ENCODE assay signal across 8 mouse cellular contexts in the genomic region with DNA sequence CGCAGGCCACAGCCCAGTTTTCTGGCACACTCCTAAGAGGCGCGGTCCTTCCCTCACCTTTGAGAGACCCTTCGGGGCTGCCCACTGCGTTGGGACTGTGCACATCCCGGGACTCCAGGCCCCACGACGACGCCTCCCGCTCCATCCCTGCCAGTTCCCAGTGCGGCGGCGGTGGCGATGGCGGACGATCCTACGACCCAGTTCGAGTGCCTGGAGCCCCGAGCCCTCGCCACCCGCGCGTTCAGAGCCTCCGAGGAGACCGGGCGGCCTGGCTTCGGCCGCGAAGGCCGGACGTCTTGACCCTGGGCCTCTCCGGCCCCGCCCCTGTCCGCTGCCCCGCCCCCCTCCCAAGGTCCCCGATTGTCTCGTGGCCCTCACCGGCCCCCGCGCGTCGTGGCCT. TPM values are rescaled to one million over a fixed set of nuclear protein-coding genes. Genes with fewer than 3 reads are reported as not detected.
A peak's percentile ranks its signal among the peaks of the same experiment; 100 is the strongest.
DNase-seq lines count a peak whose midpoint lies in the region; ATAC-seq and TF ChIP-seq lines count a peak whose summit lies in the region.

No protein-coding gene starts in this region.

- TF ChIP-seq CTCF in C2C12 (IDR thresholded peaks at IDR 0.05; ENCODE audit: control insufficient read depth, insufficient read depth, insufficient read length): no peak
- TF ChIP-seq CTCF in bone marrow, adult 2 months (IDR thresholded peaks at IDR 0.05; ENCODE audit: control insufficient read depth, insufficient read depth, low read length): no peak
- TF ChIP-seq CTCF in liver, embryonic 14.5 days (IDR thresholded peaks at IDR 0.05; ENCODE audit: low read depth): no peak

- peak overlapping the region; percentile 96 for H3K9ac ChIP-seq in hindbrain, embryonic 15.5 days
- peak overlapping the region; percentile 55 for H3K9ac ChIP-seq in liver, embryonic 14.5 days (replicated peaks)
- H3K9ac ChIP-seq in neural tube, embryonic 15.5 days (replicated peaks): peak overlapping the region; percentile 83

- peaks cover 32% of the 10 kb centered on the region for H3K36me3 ChIP-seq in heart, embryonic 10.5 days
- no peaks in the 10 kb centered on the region for H3K36me3 ChIP-seq in C2C12 (ENCODE audit: control insufficient read depth, insufficient read depth)
- H3K36me3 ChIP-seq in hindbrain, embryonic 15.5 days: peaks cover 10% of the 10 kb centered on the region; the same call in 1 of the 2 replicates
- no peaks in the 10 kb centered on the region for H3K36me3 ChIP-seq in liver, embryonic 14.5 days (replicated peaks; ENCODE audit: control insufficient read depth, insufficient read depth, low read depth)
- H3K36me3 ChIP-seq in neural tube, embryonic 15.5 days: peaks cover 26% of the 10 kb centered on the region

- WGBS in heart, embryonic 10.5 days: under 1% methylated on average over 42 of the region's 42 CpGs
- under 1% methylated on average over 42 of the region's 42 CpGs for WGBS in bone marrow, adult 2 months
- WGBS in hindbrain, embryonic 15.5 days: under 1% methylated on average over 42 of the region's 42 CpGs
- WGBS in liver, embryonic 14.5 days (ENCODE audit: insufficient replicate concordance): 1% methylated on average over 42 of the region's 42 CpGs
- WGBS in neural tube, embryonic 15.5 days: under 1% methylated on average over 42 of the region's 42 CpGs

- peaks cover 12% of the 10 kb centered on the region for H3K79me2 ChIP-seq in C2C12 (ENCODE audit: control insufficient read depth, insufficient read depth)

- H3K4me2 ChIP-seq in hindbrain, embryonic 15.5 days: peak overlapping the region; percentile 81
- H3K4me2 ChIP-seq in liver, embryonic 14.5 days (ENCODE audit: low read depth): peak overlapping the region; percentile 90
- peak overlapping the region; percentile 81 for H3K4me2 ChIP-seq in neural tube, embryonic 15.5 days

- TF ChIP-seq POLR2A in bone marrow, adult 2 months (IDR thresholded peaks at IDR 0.05; ENCODE audit: borderline replicate concordance, control insufficient read depth, low read depth, low read length): no peak

- DNase-seq in heart, embryonic 10.5 days (ENCODE audit: low spot score): peak; percentile 89
- no peak for DNase-seq in heart, postnatal 25 days (ENCODE audit: low spot score)
- DNase-seq in liver, embryonic 14.5 days (ENCODE audit: low read depth in 3 of 3, low spot score in 3 of 3): no peak

- H3K27me3 ChIP-seq in heart, embryonic 10.5 days (ENCODE audit: insufficient read depth, poor library complexity, severe bottlenecking): no peaks in the 10 kb centered on the region
- no peaks in the 10 kb centered on the region for H3K27me3 ChIP-seq in C2C12 (ENCODE audit: control insufficient read depth, insufficient read depth, insufficient read length)
- no peaks in the 10 kb centered on the region for H3K27me3 ChIP-seq in hindbrain, embryonic 15.5 days
- no peaks in the 10 kb centered on the region for H3K27me3 ChIP-seq in liver, embryonic 14.5 days (ENCODE audit: control insufficient read depth, insufficient read depth, low read length)
- H3K27me3 ChIP-seq in neural tube, embryonic 15.5 days (replicated peaks): no peaks in the 10 kb centered on the region

- no peaks in the 10 kb centered on the region for H3K9me3 ChIP-seq in heart, embryonic 10.5 days
- H3K9me3 ChIP-seq in hindbrain, embryonic 15.5 days: no peaks in the 10 kb centered on the region
- H3K9me3 ChIP-seq in liver, embryonic 14.5 days (ENCODE audit: control insufficient read depth, low read length): no peaks in the 10 kb centered on the region
- no peaks in the 10 kb centered on the region for H3K9me3 ChIP-seq in neural tube, embryonic 15.5 days (replicated peaks)

- H3K4me1 ChIP-seq in heart, embryonic 10.5 days: peaks cover 40% of the 10 kb centered on the region
- H3K4me1 ChIP-seq in bone marrow, adult 2 months (ENCODE audit: control insufficient read depth, insufficient read depth, low read length): no peaks in the 10 kb centered on the region
- H3K4me1 ChIP-seq in hindbrain, embryonic 15.5 days (replicated peaks): peaks cover 28% of the 10 kb centered on the region
- peaks cover 5 to 7% of the 10 kb centered on the region in 2 experiments; a peak in 3 of 4 replicates for H3K4me1 ChIP-seq in liver, embryonic 14.5 days (replicated peaks; ENCODE audit: control insufficient read depth in 2 of 2, insufficient read depth in 2 of 2, low read length in 1 of 2)
- peaks cover 29% of the 10 kb centered on the region for H3K4me1 ChIP-seq in neural tube, embryonic 15.5 days

- peaks cover 8% of the 10 kb centered on the region for H3K79me3 ChIP-seq in C2C12 (ENCODE audit: low read depth)

- peak overlapping the region; percentile 93 for H3K4me3 ChIP-seq in heart, embryonic 10.5 days
- H3K4me3 ChIP-seq in C2C12 (ENCODE audit: insufficient read depth, poor library complexity, severe bottlenecking): peak overlapping the region; percentile 59
- peak overlapping the region; percentile 78 for H3K4me3 ChIP-seq in bone marrow, adult 2 months (replicated peaks; ENCODE audit: control insufficient read depth, low read depth, low read length)
- peak overlapping the region; percentile 90 for H3K4me3 ChIP-seq in hindbrain, embryonic 15.5 days
- peak overlapping the region; percentile 64 to 67 for H3K4me3 ChIP-seq in liver, embryonic 14.5 days (ENCODE audit: insufficient read depth in 1 of 2, low read depth in 2 of 2, low read length in 2 of 2)
- H3K4me3 ChIP-seq in neural tube, embryonic 15.5 days (replicated peaks): peak overlapping the region; percentile 71

- ATAC-seq in hindbrain, embryonic 15.5 days (ENCODE audit: low FRiP score, low read depth): peak; percentile 36
- peak; percentile 38 for ATAC-seq in liver, embryonic 14.5 days (ENCODE audit: insufficient read depth)
- ATAC-seq in neural tube, embryonic 15.5 days (ENCODE audit: low FRiP score): peak; percentile 19
- no peak for ATAC-seq in megakaryocyte progenitor cell, adult 5-6 weeks (replicated peaks; ENCODE audit: poor library complexity)

- no peak for TF ChIP-seq EP300 in liver, embryonic 14.5 days (IDR thresholded peaks at IDR 0.05; ENCODE audit: low read depth)

- peak overlapping the region; percentile 98 for H3K27ac ChIP-seq in heart, embryonic 10.5 days
- peak overlapping the region; percentile 77 for H3K27ac ChIP-seq in bone marrow, adult 2 months (ENCODE audit: control insufficient read depth, insufficient read depth, low read depth, low read length, poor library complexity)
- peak overlapping the region; percentile 93 for H3K27ac ChIP-seq in hindbrain, embryonic 15.5 days (replicated peaks)
- H3K27ac ChIP-seq in liver, embryonic 14.5 days: no peak overlapping the region
- H3K27ac ChIP-seq in neural tube, embryonic 15.5 days (replicated peaks): peak overlapping the region; percentile 95

- H3ac ChIP-seq in C2C12 (ENCODE audit: control insufficient read depth, insufficient read length, low read depth): peak overlapping the region; percentile 89

- intact Hi-C loops in heart, postnatal 25 days (cut with DNase I): no loop called here

RNA-seq across cellular contexts. Expression of a gene that starts 0.3 kb away (rescaled TPM):
- polyA plus RNA-seq in heart, embryonic 10.5 days (2016; fragmentation: Nextera tagmentation; extraction: Ambion mirVana): 18.7 and 19.0 TPM in 2 replicates
- total RNA-seq in heart, postnatal 25 days (2021): 10 to 100 TPM; 35.4 to 41.3 TPM
- 17.5 TPM for polyA plus RNA-seq in C2C12 (2012; fragmentation: generic; extraction: Trizol)
- polyA plus RNA-seq in bone marrow, adult 2 months (2011; ENCODE audit: insufficient read depth, insufficient read length, low replicate concordance, missing spikeins): 2.9 and 5.1 TPM in 2 replicates
- polyA plus RNA-seq in hindbrain, embryonic 15.5 days (2015; fragmentation: Nextera tagmentation; extraction: Ambion mirVana): 17.7 and 20.4 TPM in 2 replicates
- polyA plus RNA-seq in liver, embryonic 14.5 days (2012; rRNA removed): 4.4 and 5.0 TPM in 2 replicates
- 0.52 and 0.75 TPM in 2 replicates for polyA plus RNA-seq in liver, embryonic 14.5 days (2014; fragmentation: Nextera tagmentation; extraction: Ambion mirVana)
- polyA plus RNA-seq in neural tube, embryonic 15.5 days (2015; fragmentation: Nextera tagmentation; extraction: Ambion mirVana): 17.4 and 17.8 TPM in 2 replicates
- 2.3 and 3.2 TPM in 2 replicates for total RNA-seq in megakaryocyte progenitor cell, adult 5-6 weeks (2015)
- total RNA-seq in megakaryocyte progenitor cell, adult 5-6 weeks (2017): 6.5 and 8.9 TPM in 2 replicates

RNA-seq across cellular contexts. Expression of a gene that starts 30.8 kb away (rescaled TPM):
- polyA plus RNA-seq in heart, embryonic 10.5 days (2016; fragmentation: Nextera tagmentation; extraction: Ambion mirVana): 5.3 and 6.7 TPM in 2 replicates
- 1 to 10 TPM; 3.4 to 4.7 TPM for total RNA-seq in heart, postnatal 25 days (2021)
- polyA plus RNA-seq in C2C12 (2012; fragmentation: generic; extraction: Trizol): 5.1 TPM
- polyA plus RNA-seq in bone marrow, adult 2 months (2011; ENCODE audit: insufficient read depth, insufficient read length, low replicate concordance, missing spikeins): 2.8 and 3.9 TPM in 2 replicates
- 8.4 and 8.8 TPM in 2 replicates for polyA plus RNA-seq in hindbrain, embryonic 15.5 days (2015; fragmentation: Nextera tagmentation; extraction: Ambion mirVana)
- polyA plus RNA-seq in liver, embryonic 14.5 days (2012; rRNA removed): 1.2 and 1.9 TPM in 2 replicates
- polyA plus RNA-seq in liver, embryonic 14.5 days (2014; fragmentation: Nextera tagmentation; extraction: Ambion mirVana): 1.2 and 1.8 TPM in 2 replicates
- 8.1 and 8.5 TPM in 2 replicates for polyA plus RNA-seq in neural tube, embryonic 15.5 days (2015; fragmentation: Nextera tagmentation; extraction: Ambion mirVana)
- 4.2 and 4.3 TPM in 2 replicates for total RNA-seq in megakaryocyte progenitor cell, adult 5-6 weeks (2015)
- 7.4 and 9.2 TPM in 2 replicates for total RNA-seq in megakaryocyte progenitor cell, adult 5-6 weeks (2017)

RNA-seq across cellular contexts. Expression of a gene that starts 41.9 kb away (rescaled TPM):
- 4.6 and 4.8 TPM in 2 replicates for polyA plus RNA-seq in heart, embryonic 10.5 days (2016; fragmentation: Nextera tagmentation; extraction: Ambion mirVana)
- 1 to 10 TPM; 2.2 to 2.3 TPM for total RNA-seq in heart, postnatal 25 days (2021)
- polyA plus RNA-seq in C2C12 (2012; fragmentation: generic; extraction: Trizol): 0.32 TPM
- 1.2 and 2.4 TPM in 2 replicates for polyA plus RNA-seq in bone marrow, adult 2 months (2011; ENCODE audit: insufficient read depth, insufficient read length, low replicate concordance, missing spikeins)
- 3.9 and 5.1 TPM in 2 replicates for polyA plus RNA-seq in hindbrain, embryonic 15.5 days (2015; fragmentation: Nextera tagmentation; extraction: Ambion mirVana)
- polyA plus RNA-seq in liver, embryonic 14.5 days (2012; rRNA removed): 0.69 and 0.71 TPM in 2 replicates
- polyA plus RNA-seq in liver, embryonic 14.5 days (2014; fragmentation: Nextera tagmentation; extraction: Ambion mirVana): 1.0 and 1.2 TPM in 2 replicates
- 4.4 and 4.8 TPM in 2 replicates for polyA plus RNA-seq in neural tube, embryonic 15.5 days (2015; fragmentation: Nextera tagmentation; extraction: Ambion mirVana)
- 1.5 and 2.1 TPM in 2 replicates for total RNA-seq in megakaryocyte progenitor cell, adult 5-6 weeks (2015)
- total RNA-seq in megakaryocyte progenitor cell, adult 5-6 weeks (2017): 4.2 and 6.5 TPM in 2 replicates

RNA-seq across cellular contexts. Expression of a gene that starts 48.3 kb away (rescaled TPM):
- 3.8 and 5.5 TPM in 2 replicates for polyA plus RNA-seq in heart, embryonic 10.5 days (2016; fragmentation: Nextera tagmentation; extraction: Ambion mirVana)
- 1 to 10 TPM; 4.4 to 5.3 TPM for total RNA-seq in heart, postnatal 25 days (2021)
- polyA plus RNA-seq in C2C12 (2012; fragmentation: generic; extraction: Trizol): 2.9 TPM
- polyA plus RNA-seq in bone marrow, adult 2 months (2011; ENCODE audit: insufficient read depth, insufficient read length, low replicate concordance, missing spikeins): 0.65 and 1.9 TPM in 2 replicates
- 5.6 and 6.4 TPM in 2 replicates for polyA plus RNA-seq in hindbrain, embryonic 15.5 days (2015; fragmentation: Nextera tagmentation; extraction: Ambion mirVana)
- polyA plus RNA-seq in liver, embryonic 14.5 days (2012; rRNA removed): 1.2 and 1.3 TPM in 2 replicates
- 1.0 and 1.3 TPM in 2 replicates for polyA plus RNA-seq in liver, embryonic 14.5 days (2014; fragmentation: Nextera tagmentation; extraction: Ambion mirVana)
- 5.0 and 5.2 TPM in 2 replicates for polyA plus RNA-seq in neural tube, embryonic 15.5 days (2015; fragmentation: Nextera tagmentation; extraction: Ambion mirVana)
- 1.0 and 1.5 TPM in 2 replicates for total RNA-seq in megakaryocyte progenitor cell, adult 5-6 weeks (2015)
- total RNA-seq in megakaryocyte progenitor cell, adult 5-6 weeks (2017): 2.3 and 4.8 TPM in 2 replicates

RNA-seq across cellular contexts. Expression of a gene that starts 49.0 kb away (rescaled TPM):
- 0.72 and 0.92 TPM in 2 replicates for polyA plus RNA-seq in heart, embryonic 10.5 days (2016; fragmentation: Nextera tagmentation; extraction: Ambion mirVana)
- total RNA-seq in heart, postnatal 25 days (2021): 1 to 10 TPM; 1.2 to 2.0 TPM
- 0.07 TPM for polyA plus RNA-seq in C2C12 (2012; fragmentation: generic; extraction: Trizol)
- polyA plus RNA-seq in bone marrow, adult 2 months (2011; ENCODE audit: insufficient read depth, insufficient read length, low replicate concordance, missing spikeins): 11.9 and 51.9 TPM in 2 replicates
- 0.17 and 0.39 TPM in 2 replicates for polyA plus RNA-seq in hindbrain, embryonic 15.5 days (2015; fragmentation: Nextera tagmentation; extraction: Ambion mirVana)
- 6.4 and 6.7 TPM in 2 replicates for polyA plus RNA-seq in liver, embryonic 14.5 days (2012; rRNA removed)
- 4.0 and 4.8 TPM in 2 replicates for polyA plus RNA-seq in liver, embryonic 14.5 days (2014; fragmentation: Nextera tagmentation; extraction: Ambion mirVana)
- 0.18 and 5.4 TPM in 2 replicates for polyA plus RNA-seq in neural tube, embryonic 15.5 days (2015; fragmentation: Nextera tagmentation; extraction: Ambion mirVana)
- total RNA-seq in megakaryocyte progenitor cell, adult 5-6 weeks (2015): 50.3 and 53.6 TPM in 2 replicates
- 21.4 and 23.8 TPM in 2 replicates for total RNA-seq in megakaryocyte progenitor cell, adult 5-6 weeks (2017)
